Mouse (Mus musculus) olfactory bulb, adult 2 months (tissue): ENCODE measurements at regions not wholly inside any gene's neighbourhood (a gene's known extent, or its start where the extent isn't known, plus 50 kb on each side); places are given as distances from the start of the nearest gene placed in this dataset.

ENCODE experiments used
- H3K27ac ChIP-seq: fragments of 200-500 bp; 2 replicates; pipeline ENCODE4 v1.5.1; 2012; ENCODE audit warnings: low read depth, low read length; ENCODE audit not compliant: insufficient read depth
- H3K4me1 ChIP-seq: fragments of 200-500 bp; 2 replicates; pipeline ENCODE4 v1.6.1; 2012; ENCODE audit warnings: low read length; ENCODE audit not compliant: control insufficient read depth, insufficient read depth
- H3K4me3 ChIP-seq: fragments of 200-500 bp; 2 replicates; pipeline ENCODE4 v1.5.1; 2012; ENCODE audit warnings: mild to moderate bottlenecking, low read depth, low read length, moderate library complexity; ENCODE audit not compliant: insufficient read depth
- CTCF ChIP-seq: fragments of 200-500 bp; IDR thresholded peaks from 2 replicates; pipeline ENCODE4 v1.5.1; 2012; ENCODE audit warnings: low read depth, mild to moderate bottlenecking, low read length, moderate library complexity; ENCODE audit not compliant: insufficient read depth
- POLR2A ChIP-seq: fragments of 200-500 bp; IDR thresholded peaks from 2 replicates; pipeline ENCODE4 v1.6.1; 2012; ENCODE audit warnings: mild to moderate bottlenecking, low read depth, low read length, moderate library complexity; ENCODE audit not compliant: insufficient read depth
- WGBS: fragments of 180-500 bp; shearing (Covaris S2); methylation state at CpG from one replicate; pipeline ENCODE4 v1.1.7; 2018; 5-methylcytosine and 5-hydroxymethylcytosine counted together

- H3K4me1 ChIP-seq = no peaks in the 10 kb centered on the region
- 91% methylated on average over 6 of the region's 6 CpGs for WGBS
- no peak overlapping the region for H3K27ac ChIP-seq
- TF ChIP-seq POLR2A = no peak
- H3K4me3 ChIP-seq = no peak overlapping the region
These were observed 106.9 kb downstream of the 1190002N15Rik start for GRCm38 (mm10) chr9:94430996-94431395.

- Histone ChIP-seq H3K4me1 (no peaks in the 10 kb centered on the region), H3K4me3 (no peak overlapping the region), H3K27ac (no peak overlapping the region)
- TF ChIP-seq POLR2A (no peak), CTCF (no peak)
- WGBS = 74% methylated on average over 5 of the region's 5 CpGs
These were observed 111.1 kb downstream of the 1190002N15Rik start for GRCm38 (mm10) chr9:94426740-94427139.

- 87% methylated on average over 6 of the region's 6 CpGs for WGBS
- no peak for TF ChIP-seq POLR2A
- Histone ChIP-seq H3K4me3 (no peak overlapping the region), H3K27ac (no peak overlapping the region), H3K4me1 (no peaks in the 10 kb centered on the region)
These were observed 112.1 kb downstream of the 1190002N15Rik start for GRCm38 (mm10) chr9:94425804-94426203.

GRCm38 (mm10) chr9:94424438-94425135 is 113.3 kb downstream of the 1190002N15Rik start:
- TF ChIP-seq CTCF (no peak), POLR2A (no peak)
- Histone ChIP-seq H3K27ac (no peak overlapping the region), H3K4me3 (no peak overlapping the region), H3K4me1 (no peaks in the 10 kb centered on the region)
- WGBS = 84% methylated on average over 5 of the region's 5 CpGs

- H3K27ac ChIP-seq = no peak overlapping the region
- TF ChIP-seq CTCF = no peak
- TF ChIP-seq POLR2A = no peak
- peaks cover 6% of the 10 kb centered on the region for H3K4me1 ChIP-seq
- 79% methylated on average over 8 of the region's 8 CpGs for WGBS
- H3K4me3 ChIP-seq = no peak overlapping the region
These were observed 127.3 kb downstream of the 1190002N15Rik start for GRCm38 (mm10) chr9:94410546-94410945.

- Histone ChIP-seq H3K4me1 (peaks cover 6% of the 10 kb centered on the region), H3K4me3 (no peak overlapping the region), H3K27ac (no peak overlapping the region)
- TF ChIP-seq POLR2A = no peak
- no peak for TF ChIP-seq CTCF
- 66% methylated on average over 3 of the region's 3 CpGs for WGBS
These were observed 127.8 kb downstream of the 1190002N15Rik start for GRCm38 (mm10) chr9:94410042-94410441.

- 57% methylated on average over 7 of the region's 7 CpGs for WGBS
- no peak for TF ChIP-seq POLR2A
- no peak for TF ChIP-seq CTCF
- Histone ChIP-seq H3K4me1 (peaks cover 6% of the 10 kb centered on the region), H3K4me3 (no peak overlapping the region), H3K27ac (no peak overlapping the region)
These were observed 129.1 kb downstream of the 1190002N15Rik start for GRCm38 (mm10) chr9:94408635-94409323.

GRCm38 (mm10) chr9:94407671-94408070 is 130.2 kb downstream of the 1190002N15Rik start:
- no peak overlapping the region for H3K27ac ChIP-seq
- no peak for TF ChIP-seq POLR2A
- TF ChIP-seq CTCF = no peak
- peaks cover 6% of the 10 kb centered on the region for H3K4me1 ChIP-seq
- no peak overlapping the region for H3K4me3 ChIP-seq
- 95% methylated on average over 10 of the region's 10 CpGs for WGBS

- no peak overlapping the region for H3K27ac ChIP-seq
- H3K4me3 ChIP-seq = no peak overlapping the region
- TF ChIP-seq CTCF = no peak
- no peak for TF ChIP-seq POLR2A
- H3K4me1 ChIP-seq = peaks cover 6% of the 10 kb centered on the region
- 93% methylated on average over 6 of the region's 6 CpGs for WGBS
These were observed 133.3 kb downstream of the 1190002N15Rik start for GRCm38 (mm10) chr9:94404551-94404950.

- no peak overlapping the region for H3K27ac ChIP-seq
- 95% methylated on average over 1 of the region's 1 CpGs for WGBS
- TF ChIP-seq POLR2A (no peak), CTCF (no peak)
- H3K4me1 ChIP-seq = no peaks in the 10 kb centered on the region
- no peak overlapping the region for H3K4me3 ChIP-seq
These were observed 137.3 kb downstream of the 1190002N15Rik start for GRCm38 (mm10) chr9:94400596-94400995.
